Mouse (Mus musculus): ENCODE data around the gene Mlxip.

Gene Mlxip

DNA sequence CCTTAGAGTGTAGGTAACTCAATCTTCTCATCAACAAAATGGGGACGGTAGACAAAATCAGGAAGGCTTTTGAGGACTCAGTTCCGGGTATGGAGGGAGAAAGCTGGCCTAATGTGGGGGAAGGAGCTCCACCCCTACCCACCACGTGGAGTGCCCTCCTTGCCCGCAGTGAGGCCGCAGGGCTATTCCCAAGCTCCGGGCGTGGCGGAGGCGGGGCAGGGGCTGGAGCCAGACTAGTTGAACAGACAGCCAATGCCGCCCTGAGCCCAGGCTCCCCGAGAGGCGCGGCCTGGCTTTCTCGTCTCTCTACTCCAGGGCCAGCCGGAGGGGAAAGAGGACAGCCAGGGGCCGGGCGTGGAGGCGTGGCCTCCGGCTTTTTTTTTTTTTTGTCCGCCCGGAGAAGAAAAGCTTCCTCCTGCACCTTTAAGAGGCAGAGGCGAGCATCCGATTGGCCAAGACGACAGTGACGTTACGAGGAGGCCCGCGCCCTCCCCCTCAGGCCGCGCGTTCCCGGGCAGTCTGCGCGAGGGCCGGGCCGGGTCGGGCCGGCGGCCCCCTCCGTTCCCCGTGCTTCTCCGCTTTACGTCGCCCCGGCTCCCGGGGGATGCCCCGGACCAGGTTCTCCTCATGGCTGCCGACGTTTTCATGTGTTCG lies at the start of gene Mlxip:
Gene Mlxip, plus strand, starts transcription at position 496 of the 654 bp plus-strand sequence.
- peak; percentile 87 for DNase-seq

DNA sequence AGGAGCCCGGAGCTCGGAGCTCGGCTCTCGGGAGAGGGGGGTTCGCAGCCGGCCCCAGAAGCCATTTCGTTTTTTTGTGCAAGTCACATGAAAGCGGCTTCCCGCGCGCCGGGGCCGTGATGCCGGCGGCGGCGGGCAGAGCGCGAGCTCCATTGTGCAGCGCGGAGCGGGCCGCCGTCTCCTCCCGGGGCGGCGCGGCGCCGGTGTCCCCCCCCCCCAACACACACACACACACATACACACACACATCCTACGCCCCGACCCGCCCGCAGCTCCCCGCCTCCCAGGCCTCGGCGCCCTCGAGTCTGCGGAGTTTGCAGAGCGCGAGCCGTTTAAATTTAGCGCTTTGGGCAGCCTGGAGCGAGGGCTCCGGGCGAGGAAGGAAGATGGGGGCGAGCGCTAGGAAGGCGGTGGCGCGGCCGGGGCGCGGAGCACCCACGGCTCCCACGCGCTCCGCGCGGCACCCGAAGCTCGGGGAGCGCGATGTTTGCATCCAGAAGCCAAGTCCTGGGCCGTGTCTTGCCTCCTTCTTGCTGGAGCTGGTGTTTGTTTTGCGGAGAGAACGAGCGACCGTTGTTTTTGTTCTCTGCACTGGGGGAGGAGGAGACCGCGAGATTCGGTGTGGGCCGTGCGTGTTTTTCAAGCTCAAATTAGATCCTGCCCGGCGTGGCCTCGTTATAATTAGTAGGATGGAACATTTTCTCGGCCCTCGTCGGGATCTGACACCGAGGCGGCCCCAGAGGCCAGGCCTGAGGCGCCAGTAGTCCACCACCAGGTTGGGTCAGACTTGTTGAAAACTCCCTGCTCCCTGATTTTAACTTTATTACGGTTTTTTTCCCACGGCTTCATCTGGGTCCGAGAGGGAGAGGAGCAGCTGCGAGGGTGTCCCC lies 49.4 kb upstream of the Mlxip start:
- DNase-seq, result peak; percentile 47

DNA sequence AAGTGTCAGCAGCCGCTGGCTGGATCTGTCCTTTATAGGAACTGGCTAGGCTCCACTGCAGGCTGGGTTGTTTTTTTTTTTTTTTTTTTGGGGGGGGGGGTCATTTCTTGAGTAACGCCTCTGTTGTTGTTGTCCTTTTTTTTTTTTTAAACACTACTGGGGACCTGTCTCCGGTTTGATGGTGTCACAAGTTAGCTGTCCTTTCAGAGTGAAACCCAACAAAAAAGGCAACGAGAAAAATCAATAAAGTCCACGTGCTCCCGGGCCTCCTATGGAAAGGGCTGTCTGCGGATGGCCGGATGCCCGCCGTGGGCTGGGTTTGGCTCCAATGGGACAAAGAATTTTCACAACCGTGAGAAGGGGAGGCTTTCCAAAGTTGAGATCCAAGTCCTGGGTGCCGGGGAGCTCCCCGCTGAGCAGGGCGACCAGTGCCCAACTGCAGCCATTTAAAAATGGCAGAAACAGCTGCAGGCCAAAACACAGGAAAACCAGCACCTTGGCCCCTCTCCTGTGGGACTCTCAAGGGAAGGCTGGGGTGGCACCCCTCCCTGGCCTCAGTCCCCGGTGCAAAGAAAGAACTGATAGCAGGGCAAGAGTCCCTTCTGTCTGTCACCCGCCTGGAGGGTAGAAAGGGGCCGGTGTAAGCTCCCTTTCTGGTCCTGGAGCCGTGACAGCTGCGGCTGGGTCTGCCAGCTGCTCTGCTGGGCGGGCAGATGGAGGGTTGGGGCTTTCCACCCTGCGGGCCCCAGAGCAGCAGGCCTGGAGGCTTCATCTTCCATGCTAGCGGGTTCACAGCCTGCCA lies 48.5 kb upstream of the Mlxip start:
- peak; percentile 45 for DNase-seq

DNA sequence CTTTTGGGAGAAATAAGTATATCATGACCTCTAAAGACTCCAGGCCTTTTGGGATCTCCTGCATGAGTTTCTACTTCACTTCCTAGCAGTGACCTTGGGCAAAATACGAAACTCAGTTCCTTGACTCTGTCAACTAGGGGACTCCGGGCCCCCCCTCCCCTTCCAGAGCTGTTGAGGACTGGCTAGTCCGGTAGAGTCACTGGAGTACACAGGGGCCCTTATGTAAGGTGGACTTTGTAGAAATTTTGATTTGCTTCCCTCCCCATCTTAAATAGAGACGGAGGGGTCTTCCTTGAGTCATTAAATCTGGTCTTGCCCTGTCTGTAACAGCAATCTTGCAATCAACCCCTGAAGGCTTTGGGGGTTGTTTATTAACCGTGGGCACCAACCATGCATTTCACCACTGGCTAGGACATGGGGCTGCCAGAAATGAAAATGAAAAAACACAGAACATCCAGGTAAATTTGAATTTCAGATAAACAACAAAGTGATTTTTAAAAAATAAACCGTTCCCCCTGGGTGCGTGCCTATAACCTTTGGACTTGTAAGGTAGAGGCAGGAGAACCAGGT lies 47.8 kb upstream of the Mlxip start:
- DNase-seq, result no peak

DNA sequence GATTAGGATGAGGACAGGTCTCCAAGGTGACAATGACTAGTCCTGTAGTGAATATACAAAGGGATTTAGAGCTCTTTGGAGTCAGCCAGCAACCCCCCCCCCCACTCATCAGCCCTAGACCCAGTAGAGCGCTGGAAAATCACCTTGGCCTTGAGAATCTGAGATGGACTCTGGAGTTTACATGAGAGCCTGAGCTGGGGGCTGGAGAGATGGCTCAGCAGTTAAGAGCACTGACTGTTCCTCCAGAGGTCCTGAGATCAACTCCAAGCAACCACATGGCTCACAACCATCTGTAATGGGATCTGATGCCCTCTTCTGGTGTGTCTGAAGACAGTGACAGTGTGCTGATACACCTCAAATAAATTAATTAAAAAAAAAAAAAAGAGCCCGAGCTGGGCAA lies 46.6 kb upstream of the Mlxip start:
- no peak for DNase-seq

DNA sequence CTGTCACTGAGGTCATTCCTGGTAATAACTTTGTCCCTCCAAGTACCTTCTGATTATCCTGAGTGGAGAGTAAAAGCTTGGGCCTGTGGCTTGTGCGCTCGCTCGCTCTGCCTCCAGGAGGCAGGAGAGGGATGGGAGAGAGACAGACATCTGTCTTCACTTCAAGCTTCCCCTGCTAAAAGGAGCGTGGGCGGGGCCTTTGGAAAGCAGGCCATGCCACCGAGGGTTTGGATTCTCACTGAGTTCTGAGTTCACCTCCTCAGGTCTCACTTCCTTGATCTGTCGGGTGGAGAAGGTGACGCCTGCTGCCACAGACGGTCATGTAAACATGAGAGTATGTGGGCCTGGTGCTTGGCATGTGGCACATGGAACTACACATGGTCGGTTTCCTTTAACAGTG lies 44.2 kb upstream of the Mlxip start:
- peak; percentile 25 for DNase-seq

DNA sequence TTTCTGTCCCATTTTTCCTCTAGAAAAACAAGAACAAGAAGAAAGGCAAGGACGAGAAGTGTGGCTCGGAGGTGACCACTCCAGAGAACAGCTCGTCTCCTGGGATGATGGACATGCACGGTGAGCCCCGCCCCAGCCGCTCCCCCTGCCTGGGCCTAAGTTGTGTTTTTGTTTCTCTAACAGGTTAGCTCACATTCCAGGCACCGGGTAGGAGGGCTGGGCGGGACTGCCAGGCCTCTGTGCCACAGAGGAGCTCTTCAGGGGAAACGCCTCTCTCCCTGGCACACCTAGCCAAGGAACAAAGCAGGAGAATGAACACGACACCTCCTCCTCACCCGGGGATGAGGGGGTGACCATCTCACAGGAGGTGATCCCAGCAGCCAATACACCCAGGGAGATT lies 38.7 kb upstream of the Mlxip start:
- no peak for DNase-seq

DNA sequence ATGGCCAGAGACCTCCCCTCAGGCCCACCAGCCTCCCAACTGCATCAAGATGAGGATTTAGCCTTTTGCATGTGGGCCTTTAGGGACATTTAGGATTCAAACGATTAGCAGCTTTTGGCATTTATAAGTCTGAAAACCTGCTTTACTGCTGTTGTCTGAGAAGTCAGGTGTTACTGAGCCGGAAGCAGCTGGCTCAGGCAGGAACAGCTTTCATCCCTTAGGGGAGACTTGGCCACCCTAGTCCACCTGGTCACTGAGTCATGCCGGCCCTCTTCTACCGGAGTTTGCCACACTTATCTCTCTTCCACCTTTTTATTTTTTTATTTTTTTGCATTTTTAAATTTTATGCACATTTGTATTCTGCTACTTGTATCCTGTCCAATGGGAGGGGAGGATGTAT lies 37.3 kb upstream of the Mlxip start:
- DNase-seq, result no peak

DNA sequence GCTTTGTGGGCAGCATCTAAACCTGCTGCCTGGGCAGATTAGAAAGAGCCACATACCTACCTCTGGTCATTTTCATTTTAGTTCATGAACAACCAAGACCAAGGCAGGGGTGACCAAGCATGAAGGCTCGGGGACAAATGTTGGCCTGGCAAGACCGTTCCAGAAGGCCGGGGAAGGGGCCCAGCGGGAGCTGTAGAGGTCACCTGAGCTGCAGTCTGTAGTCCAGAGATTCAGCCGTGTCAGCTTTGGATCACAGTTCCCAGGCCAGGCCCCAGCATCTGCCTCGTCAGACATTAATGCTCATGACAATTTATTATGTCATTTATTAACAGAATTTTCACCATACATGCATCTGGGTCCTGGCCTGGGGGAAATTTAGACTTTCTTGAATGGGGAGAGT lies 35.2 kb upstream of the Mlxip start:
- no peak for DNase-seq

DNA sequence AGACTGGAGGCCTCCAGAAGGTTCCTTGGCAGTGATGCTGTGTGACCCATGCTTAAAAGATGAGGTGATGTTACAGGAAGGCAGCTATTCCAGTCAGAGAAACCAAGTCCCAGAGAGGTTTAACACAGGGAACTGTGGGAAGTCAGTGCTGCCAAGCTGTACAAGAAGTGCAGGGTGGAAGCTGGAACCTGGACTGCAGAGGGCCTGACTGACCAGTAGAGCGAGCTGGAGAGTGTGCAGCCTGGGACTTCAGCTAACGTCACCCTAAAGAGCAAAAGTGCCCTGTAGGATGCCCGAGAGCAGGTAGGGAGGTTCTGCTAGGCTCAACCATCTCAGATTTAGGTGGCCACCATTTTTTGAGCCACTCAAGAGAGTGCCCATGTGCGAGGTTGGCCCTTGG lies 31.7 kb upstream of the Mlxip start:
- DNase-seq, result no peak

DNA sequence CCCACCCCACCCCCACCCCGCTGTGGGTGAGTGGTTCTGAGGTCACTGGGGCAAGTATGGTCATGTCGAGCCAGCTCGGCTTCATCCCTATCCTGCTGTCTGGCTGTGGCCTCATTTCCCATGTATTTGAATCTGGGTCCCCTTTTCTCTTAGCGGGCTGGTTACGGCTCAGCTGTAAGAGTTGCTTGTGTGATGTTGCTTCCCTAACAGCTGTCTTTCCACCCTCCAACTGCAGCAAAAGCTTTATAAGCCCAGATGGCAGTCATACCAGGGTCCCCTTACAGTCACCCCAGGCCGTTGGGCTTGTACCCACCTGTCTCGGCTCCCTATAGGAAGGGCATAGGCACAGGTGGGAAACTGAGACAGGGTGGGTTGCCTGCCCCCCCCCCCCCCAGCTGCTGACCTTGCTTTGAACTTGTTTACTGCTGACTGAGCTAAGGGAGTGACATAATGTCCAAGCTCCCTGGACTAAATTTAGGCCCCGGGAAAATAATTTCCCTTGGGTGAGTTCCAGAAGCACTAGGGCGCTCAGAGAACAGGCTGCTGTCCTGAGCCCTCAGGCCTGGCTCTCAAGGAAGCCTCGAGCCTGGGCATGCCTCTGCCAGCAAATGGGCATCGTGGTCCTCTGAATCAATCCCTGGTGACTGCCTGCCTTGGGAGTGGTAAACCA lies 30.2 kb upstream of the Mlxip start:
- DNase-seq, result peak; percentile 69

DNA sequence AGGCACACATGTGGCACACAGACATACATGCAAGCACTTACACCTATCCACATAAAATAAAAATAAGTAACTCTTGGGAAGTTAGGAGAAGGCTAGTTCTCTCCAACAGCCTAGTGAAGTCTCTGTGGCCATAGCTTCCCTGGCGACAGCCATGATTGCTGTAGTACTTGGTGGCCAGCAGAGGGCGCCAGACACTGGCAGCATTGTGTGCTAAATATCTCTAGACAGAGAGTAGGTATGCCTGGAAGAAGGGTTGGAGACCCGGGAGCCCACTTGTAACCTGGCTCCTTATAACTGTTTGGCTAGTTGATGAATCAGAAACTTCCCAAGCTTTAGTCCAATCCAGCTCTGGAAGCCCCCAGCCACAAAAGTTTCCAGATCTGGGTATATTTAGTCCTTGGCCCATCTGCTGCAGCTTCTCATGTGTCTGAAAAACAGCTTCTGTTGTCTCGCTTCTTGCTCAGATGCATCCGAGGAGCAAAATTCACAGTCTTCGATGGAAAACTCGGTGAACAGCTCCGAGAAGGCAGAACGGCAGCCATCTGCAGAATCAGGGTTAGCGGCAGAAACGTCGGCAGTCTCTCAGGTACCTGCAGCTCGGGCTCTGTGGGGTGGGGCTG lies 25.6 kb upstream of the Mlxip start:
- DNase-seq, result no peak

DNA sequence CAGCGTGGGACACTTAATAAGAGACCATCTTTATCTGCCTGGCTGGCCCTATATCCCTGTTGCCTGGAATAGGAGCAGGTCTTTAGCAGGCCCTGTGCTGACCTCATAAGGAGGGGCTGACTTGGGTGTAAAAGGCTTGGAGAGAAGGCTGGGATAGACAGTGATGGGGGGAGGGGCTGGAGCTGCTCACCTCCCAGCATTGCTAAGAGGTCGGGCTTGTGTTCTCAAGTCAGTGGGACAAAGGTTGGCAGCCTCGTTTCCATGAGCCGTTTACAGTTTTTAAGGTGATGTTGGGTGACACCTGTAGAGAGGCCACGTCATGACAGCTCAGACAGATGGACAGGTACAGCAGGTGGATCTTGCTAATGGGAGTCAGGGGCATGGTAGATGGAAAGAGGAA lies 24.5 kb upstream of the Mlxip start:
- no peak for DNase-seq

DNA sequence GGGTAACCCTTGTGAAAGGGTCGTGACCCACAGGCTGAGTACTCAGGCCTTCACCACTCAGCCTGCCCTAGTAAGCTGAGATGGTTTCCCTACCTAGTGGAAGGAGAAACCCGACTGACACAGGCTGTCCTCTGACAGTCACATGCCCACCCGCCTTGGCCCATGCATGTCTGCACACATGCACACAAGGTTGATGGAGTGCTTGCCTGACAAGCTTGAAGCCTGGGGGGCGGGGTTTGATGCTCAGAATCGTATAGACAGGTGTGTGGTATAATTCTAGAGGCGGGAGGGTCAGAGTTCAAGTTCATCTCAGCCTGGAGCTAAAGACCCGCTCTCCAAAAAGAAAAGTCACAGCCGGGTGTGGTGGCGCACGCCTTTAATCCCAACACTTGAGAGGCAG lies 19.3 kb upstream of the Mlxip start:
- DNase-seq, result no peak

DNA sequence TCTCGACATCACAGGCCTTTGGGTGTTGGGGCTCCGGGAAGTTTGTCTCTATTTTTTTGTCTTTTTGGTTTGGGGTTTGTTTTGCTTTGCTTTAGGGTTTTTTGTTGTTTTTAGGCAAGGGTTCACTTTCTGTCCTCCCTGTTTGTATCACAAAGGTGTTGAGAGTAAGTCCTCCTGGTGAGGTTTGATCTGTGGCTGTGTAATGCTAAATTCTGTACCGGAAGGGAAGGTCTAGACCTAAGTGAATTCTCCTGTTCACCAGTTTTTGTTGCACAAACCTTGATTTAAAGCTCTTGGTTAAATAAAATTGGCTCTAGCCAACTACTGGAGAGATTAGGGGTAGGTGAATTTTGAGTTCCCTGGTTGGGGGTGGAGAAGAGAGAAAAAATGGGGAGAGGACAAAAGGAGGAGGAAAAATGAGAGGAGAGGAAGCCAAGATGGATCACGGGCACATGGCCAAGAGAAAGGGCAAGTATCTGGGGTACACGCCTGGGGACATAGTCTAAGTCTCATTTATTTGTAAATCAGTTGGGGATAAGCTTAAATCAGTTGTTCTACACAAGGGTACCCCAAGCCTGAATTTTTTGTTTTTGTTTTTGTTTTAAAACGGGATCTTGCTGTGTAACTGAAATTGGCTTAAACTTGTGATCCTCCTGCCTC lies 18.7 kb upstream of the Mlxip start:
- no peak for DNase-seq

DNA sequence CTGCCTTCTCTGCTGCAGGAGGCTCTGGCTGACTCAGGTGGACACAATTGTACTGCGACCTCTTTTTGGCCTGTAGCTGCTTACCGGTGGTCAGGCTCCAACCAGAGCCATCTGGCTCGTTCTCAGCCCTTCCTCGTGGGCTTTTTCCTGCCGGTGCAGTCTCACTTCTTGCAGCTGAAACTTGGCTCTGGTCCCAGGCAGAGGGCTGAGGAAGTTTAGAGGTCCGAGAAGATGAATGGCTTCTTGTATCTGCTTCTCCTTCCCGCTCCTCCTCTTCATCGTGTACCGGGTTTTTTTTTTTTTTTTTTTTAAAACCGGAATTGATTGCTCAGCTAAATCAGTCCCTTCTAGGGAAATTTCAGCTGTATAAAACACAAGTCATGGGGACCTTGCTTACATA lies 18.0 kb upstream of the Mlxip start:
- peak; percentile 61 for DNase-seq

DNA sequence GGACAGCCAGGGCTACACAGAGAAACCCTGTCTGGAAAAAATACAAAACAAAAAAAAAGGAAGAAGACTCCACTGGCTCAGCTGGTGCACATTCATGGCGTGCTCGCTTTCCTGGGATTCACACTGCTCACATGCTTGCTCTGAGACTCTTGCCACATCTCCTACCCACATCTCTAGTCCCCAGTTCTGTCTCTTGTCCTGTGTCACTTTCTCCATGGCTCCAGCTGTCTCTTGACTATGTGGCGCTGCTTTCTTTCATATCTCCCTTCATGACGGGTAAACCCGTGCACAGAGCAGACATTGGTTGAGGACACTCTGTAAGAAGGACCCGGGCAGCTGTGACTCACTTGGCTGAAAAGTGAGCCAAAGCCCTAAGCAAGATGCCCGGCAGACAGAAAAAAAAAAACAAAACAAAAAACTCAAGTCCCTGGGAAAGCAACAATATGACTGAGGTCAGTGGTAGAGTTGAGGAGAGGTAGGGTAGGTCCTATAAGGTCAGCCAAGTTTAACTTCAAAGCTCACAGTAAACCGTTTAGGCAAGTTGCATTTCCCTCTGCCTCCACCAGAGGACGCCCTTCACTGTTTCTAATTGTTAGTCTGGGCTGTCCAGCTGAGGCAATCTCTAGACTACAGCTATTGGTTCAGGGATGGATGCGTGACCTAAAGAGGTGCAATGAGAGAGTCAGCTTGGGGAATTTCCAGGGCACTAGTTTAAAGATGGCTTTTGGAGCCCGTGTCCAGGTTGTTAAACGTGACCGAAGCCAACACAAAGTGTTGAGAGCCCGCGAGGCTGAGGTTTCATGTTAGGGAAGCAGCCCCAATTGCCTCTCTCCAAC lies 17.3 kb upstream of the Mlxip start:
- peak; percentile 85 for DNase-seq

DNA sequence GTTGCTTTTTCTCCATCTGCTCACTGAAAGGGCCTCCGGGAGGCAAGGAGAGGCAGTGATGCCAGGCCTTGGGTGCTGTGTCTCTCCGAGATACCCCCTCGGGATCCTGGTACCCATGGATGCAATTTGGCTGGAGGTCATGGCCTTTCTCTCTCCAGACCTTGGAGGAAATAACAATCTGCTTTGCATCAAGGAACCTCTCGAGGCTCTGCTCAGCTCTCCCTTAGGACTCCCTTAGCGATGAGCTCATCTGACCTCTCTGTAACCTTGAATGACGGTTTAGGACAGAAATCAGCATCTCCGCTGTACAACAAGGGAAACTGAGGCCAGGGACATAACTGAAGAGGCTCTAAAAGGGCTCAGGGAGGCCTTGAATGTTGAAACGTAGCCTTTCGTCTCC lies 15.9 kb upstream of the Mlxip start:
- no peak for DNase-seq

DNA sequence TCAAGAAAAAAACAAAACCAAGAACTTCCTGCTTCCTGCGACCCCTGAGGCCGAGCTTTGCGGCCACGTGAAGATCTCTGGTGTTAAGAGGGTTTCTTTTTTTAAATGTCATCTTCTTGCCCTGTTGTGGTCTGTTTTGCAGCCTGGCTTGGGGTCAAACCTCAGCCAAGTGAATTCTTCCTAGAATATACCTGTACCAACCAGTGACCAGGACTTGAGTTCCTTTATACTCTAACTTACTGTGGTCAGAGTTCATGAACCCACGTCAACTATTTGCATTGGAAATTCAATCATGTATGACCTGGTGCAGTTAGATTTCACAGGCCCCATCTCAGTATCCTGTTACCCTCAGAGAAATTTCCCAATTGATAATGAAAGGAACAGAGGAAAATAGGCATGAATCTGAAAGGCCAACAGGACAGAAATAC lies 15.1 kb upstream of the Mlxip start:
- no peak for DNase-seq

DNA sequence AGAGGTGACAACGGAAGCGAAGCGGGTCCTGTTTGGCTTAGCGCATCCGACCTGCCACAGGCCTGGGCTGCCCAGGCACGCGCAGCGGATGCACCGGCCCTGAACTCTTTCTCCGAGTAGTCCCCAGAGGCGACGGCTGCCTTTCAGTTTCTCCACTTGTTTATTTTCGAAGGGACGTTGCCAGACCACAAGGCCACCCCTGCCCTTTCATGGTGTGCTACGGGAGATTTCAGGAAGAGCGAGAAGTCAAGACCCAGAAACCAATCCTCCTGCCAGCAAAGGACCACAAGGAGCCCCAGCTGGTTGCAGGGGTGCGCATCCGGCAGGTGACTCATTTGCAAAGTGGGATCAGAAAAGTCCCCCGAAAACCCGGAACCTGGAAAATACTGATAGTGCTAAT lies 12.6 kb upstream of the Mlxip start:
- no peak for DNase-seq

DNA sequence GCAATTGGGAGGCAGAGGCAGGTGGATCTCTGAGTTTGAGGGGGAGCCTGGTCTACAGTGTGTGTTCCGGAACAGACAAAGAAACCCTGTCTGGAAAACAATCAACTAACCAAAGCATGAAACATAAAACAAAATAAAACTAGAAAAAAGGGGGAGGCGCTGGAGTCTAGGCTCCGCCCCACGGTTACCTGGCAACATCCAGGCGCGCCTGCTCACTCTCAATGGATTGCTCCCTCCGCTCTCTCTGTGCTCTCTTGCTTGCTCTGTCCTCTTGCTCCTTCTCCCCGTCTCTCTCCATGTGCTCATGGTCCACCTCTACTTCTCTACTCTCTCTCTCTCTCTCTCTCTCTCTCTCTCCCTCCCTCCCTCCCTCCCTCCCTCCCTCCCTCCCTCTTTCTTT lies 11.9 kb upstream of the Mlxip start:
- DNase-seq, result no peak
